ENCODE assay signal across 24 mouse cellular contexts in genomic region chr3:37815771-37816170, GRCm38 (mm10).
A peak's percentile ranks its signal among the peaks of the same experiment; 100 is the strongest.
DNase-seq lines count a peak whose midpoint lies in the region; ATAC-seq lines count a peak whose summit lies in the region.
"Had no signal": no experiment of that assay in that cellular context is flagged by ENCODE, and none has a peak within 500 bp of the region (broad histone marks: within the 10 kb centered on the region; RNA-seq: fewer than 3 reads in every experiment).

No protein-coding gene starts in this region.

- no peak overlapping the region for H3K4me2 ChIP-seq in intestine, embryonic 14.5 days (ENCODE audit: low read length)
- H3K4me2 ChIP-seq in intestine, embryonic 16.5 days (ENCODE audit: low read depth, low read length): no peak overlapping the region
- no peak overlapping the region for H3K4me2 ChIP-seq in midbrain, embryonic 11.5 days
- H3K4me2 ChIP-seq: embryonic facial prominence, embryonic 12.5 days; forebrain, embryonic 13.5 days; forebrain, embryonic 15.5 days had no signal

- WGBS in intestine, embryonic 14.5 days: 92% methylated on average over 6 of the region's 6 CpGs
- WGBS in intestine, embryonic 16.5 days: 92% methylated on average over 6 of the region's 6 CpGs
- WGBS in midbrain, embryonic 11.5 days: 92% methylated on average over 6 of the region's 6 CpGs
- 93% methylated on average over 6 of the region's 6 CpGs for WGBS in midbrain, embryonic 10.5 days

- ATAC-seq in intestine, embryonic 14.5 days (replicated peaks; ENCODE audit: low FRiP score, low TSS enrichment, low read depth): no peak
- ATAC-seq in intestine, embryonic 16.5 days: no peak
- ATAC-seq in midbrain, embryonic 11.5 days (ENCODE audit: low FRiP score): no peak
- ATAC-seq: activated CD4-positive, CD25-positive, alpha-beta regulatory T cell, adult 4 months; CD4-positive, CD25-positive, alpha-beta regulatory T cell, adult 4 months; forebrain, postnatal 0 days; Patski had no signal

- no peaks in the 10 kb centered on the region for H3K36me3 ChIP-seq in intestine, embryonic 14.5 days (ENCODE audit: control insufficient read depth, insufficient read depth, low read length)
- no peaks in the 10 kb centered on the region for H3K36me3 ChIP-seq in intestine, embryonic 16.5 days (ENCODE audit: control insufficient read depth, insufficient read depth, low read length)
- no peaks in the 10 kb centered on the region for H3K36me3 ChIP-seq in midbrain, embryonic 11.5 days (ENCODE audit: control insufficient read depth, insufficient read depth, low read length)
- H3K36me3 ChIP-seq in midbrain, embryonic 10.5 days: no peaks in the 10 kb centered on the region
- H3K36me3 ChIP-seq: embryonic facial prominence, embryonic 10.5 days; embryonic facial prominence, embryonic 12.5 days; forebrain, embryonic 15.5 days; G1E had no signal

- no peaks in the 10 kb centered on the region for H3K27me3 ChIP-seq in intestine, embryonic 14.5 days (replicated peaks; ENCODE audit: control insufficient read depth, insufficient read depth, low read length)
- H3K27me3 ChIP-seq in intestine, embryonic 16.5 days (replicated peaks; ENCODE audit: control insufficient read depth, insufficient read depth, low read length): no peaks in the 10 kb centered on the region
- no peaks in the 10 kb centered on the region for H3K27me3 ChIP-seq in midbrain, embryonic 11.5 days (ENCODE audit: control insufficient read depth, insufficient read depth, low read length)
- no peaks in the 10 kb centered on the region for H3K27me3 ChIP-seq in midbrain, embryonic 10.5 days (ENCODE audit: low read depth, poor library complexity, severe bottlenecking)
- H3K27me3 ChIP-seq: CH12.LX; embryonic facial prominence, embryonic 12.5 days; Patski had no signal

- peak; percentile 6 for DNase-seq in cerebellum, adult 9-10 months
- no peak for DNase-seq in cerebellum, postnatal 14 days
- DNase-seq in intestine, embryonic 14.5 days (ENCODE audit: low spot score): peak; percentile 42
- DNase-seq in midbrain, embryonic 11.5 days (ENCODE audit: low spot score, missing footprints): peak; percentile 53
- no peak for DNase-seq in midbrain, embryonic 10.5 days (ENCODE audit: low spot score)
- DNase-seq: adrenal gland, adult 8-10 months; adrenal gland, postnatal 14 days; adrenal gland, postnatal 36 days; B cell, adult 2 months; cerebellum, adult 11-12 months; cerebellum, adult 2 months; cerebellum, adult 9-11 months; cerebellum, postnatal 25 days; forebrain, postnatal 0 days had no signal

- no peak overlapping the region for H3K4me3 ChIP-seq in intestine, embryonic 14.5 days (ENCODE audit: low read depth, low read length)
- no peak overlapping the region for H3K4me3 ChIP-seq in intestine, embryonic 16.5 days (ENCODE audit: low read length)
- no peak overlapping the region for H3K4me3 ChIP-seq in midbrain, embryonic 11.5 days (ENCODE audit: low read depth, low read length)
- no peak overlapping the region for H3K4me3 ChIP-seq in midbrain, embryonic 10.5 days
- H3K4me3 ChIP-seq: embryonic facial prominence, embryonic 10.5 days; embryonic facial prominence, embryonic 12.5 days; forebrain, embryonic 13.5 days; forebrain, embryonic 15.5 days had no signal

- no peak overlapping the region for H3K9ac ChIP-seq in intestine, embryonic 14.5 days (ENCODE audit: low read length)
- no peak overlapping the region for H3K9ac ChIP-seq in intestine, embryonic 16.5 days (ENCODE audit: low read depth, low read length)
- no peak overlapping the region for H3K9ac ChIP-seq in midbrain, embryonic 11.5 days (ENCODE audit: low read length)
- H3K9ac ChIP-seq: embryonic facial prominence, embryonic 12.5 days; forebrain, embryonic 13.5 days; forebrain, embryonic 15.5 days; forebrain, postnatal 0 days had no signal

- H3K9me3 ChIP-seq in intestine, embryonic 14.5 days (ENCODE audit: control insufficient read depth, low read length): no peaks in the 10 kb centered on the region
- H3K9me3 ChIP-seq in intestine, embryonic 16.5 days (ENCODE audit: control insufficient read depth, low read length): no peaks in the 10 kb centered on the region
- H3K9me3 ChIP-seq in midbrain, embryonic 11.5 days (ENCODE audit: control insufficient read depth, low read length): no peaks in the 10 kb centered on the region
- no peaks in the 10 kb centered on the region for H3K9me3 ChIP-seq in midbrain, embryonic 10.5 days (replicated peaks)
- H3K9me3 ChIP-seq: embryonic facial prominence, embryonic 10.5 days; embryonic facial prominence, embryonic 12.5 days; forebrain, embryonic 13.5 days; forebrain, embryonic 15.5 days; G1E had no signal

- no peaks in the 10 kb centered on the region for H3K4me1 ChIP-seq in intestine, embryonic 14.5 days (replicated peaks; ENCODE audit: control insufficient read depth, insufficient read depth, low read length)
- no peaks in the 10 kb centered on the region for H3K4me1 ChIP-seq in intestine, embryonic 16.5 days (ENCODE audit: control insufficient read depth, insufficient read depth, low read length)
- H3K4me1 ChIP-seq in midbrain, embryonic 11.5 days (ENCODE audit: control insufficient read depth, insufficient read depth, low read length): no peaks in the 10 kb centered on the region
- H3K4me1 ChIP-seq in midbrain, embryonic 10.5 days: peaks cover 14% of the 10 kb centered on the region
- H3K4me1 ChIP-seq: embryonic facial prominence, embryonic 10.5 days; embryonic facial prominence, embryonic 12.5 days had no signal

- no peak overlapping the region for H3K27ac ChIP-seq in intestine, embryonic 14.5 days (ENCODE audit: low read depth)
- no peak overlapping the region for H3K27ac ChIP-seq in intestine, embryonic 16.5 days (ENCODE audit: low read length)
- H3K27ac ChIP-seq in midbrain, embryonic 11.5 days (ENCODE audit: low read depth, low read length): no peak overlapping the region
- H3K27ac ChIP-seq in midbrain, embryonic 10.5 days (replicated peaks): no peak overlapping the region
- H3K27ac ChIP-seq: embryonic facial prominence, embryonic 10.5 days; embryonic facial prominence, embryonic 12.5 days had no signal

Comparison
In these comparisons a context has a peak if more than half of its experiments do, and no peak if none do; other contexts are left out.
1. DNase-seq: peak in cerebellum, adult 9-10 months (single experiment), intestine, embryonic 14.5 days (single experiment) and midbrain, embryonic 11.5 days (single experiment); none in cerebellum, postnatal 14 days (0 of 2) and midbrain, embryonic 10.5 days (single experiment).